Comparison of ENCODE assay signal across 8 mouse cellular contexts in genomic region chr2:32536086-32536633, GRCm38 (mm10). TPM values are rescaled to one million over a fixed set of nuclear protein-coding genes. Genes with fewer than 3 reads are reported as not detected.
DNase-seq lines count a peak whose midpoint lies in the region; ATAC-seq and TF ChIP-seq lines count a peak whose summit lies in the region.

No protein-coding gene starts in this region.

- 2% methylated on average over 14 of the region's 14 CpGs for WGBS in forebrain, embryonic 14.5 days

- no peak for ATAC-seq in forebrain, embryonic 14.5 days

- no peak for TF ChIP-seq CTCF in bone marrow macrophage, adult 2 months (IDR thresholded peaks at IDR 0.05; ENCODE audit: low read depth, low read length)
- TF ChIP-seq CTCF in testis, adult 2 months (IDR thresholded peaks at IDR 0.05; ENCODE audit: control insufficient read depth, insufficient read depth, insufficient replicate concordance, low read depth, low read length) = no peak

- H3K9ac ChIP-seq in forebrain, embryonic 14.5 days (ENCODE audit: low read length) = peak overlapping the region; percentile 91

- peak overlapping the region; percentile 75 for H3K4me2 ChIP-seq in forebrain, embryonic 14.5 days (ENCODE audit: low read length)

- no peaks in the 10 kb centered on the region for H3K9me3 ChIP-seq in forebrain, embryonic 14.5 days (replicated peaks; ENCODE audit: control insufficient read depth, low read length)

- peak; percentile 33 to 37 for DNase-seq in lung, adult 18-20 months
- no peak for DNase-seq in lung, postnatal 14 days
- peak; percentile 49 for DNase-seq in forebrain, embryonic 14.5 days (ENCODE audit: low spot score)
- DNase-seq in kidney, adult 8-10 months = peak; percentile 69 to 74
- DNase-seq in lung, postnatal 36 days = peak; percentile 30
- DNase-seq in layer of hippocampus, postnatal 36 days = no peak

- no peak for TF ChIP-seq POLR2A in bone marrow macrophage, adult 2 months (IDR thresholded peaks at IDR 0.05; ENCODE audit: borderline replicate concordance, low read depth, low read length)
- no peak for TF ChIP-seq POLR2A in testis, adult 2 months (IDR thresholded peaks at IDR 0.05; ENCODE audit: control insufficient read depth, low read depth, low read length)

- no peaks in the 10 kb centered on the region for H3K27me3 ChIP-seq in forebrain, embryonic 14.5 days (replicated peaks; ENCODE audit: control insufficient read depth, insufficient read depth, low read length)
- H3K27me3 ChIP-seq in testis, adult 2 months (ENCODE audit: control insufficient read depth, insufficient read depth, low read length) = no peaks in the 10 kb centered on the region

- H3K4me1 ChIP-seq in bone marrow macrophage, adult 2 months (ENCODE audit: control insufficient read depth, insufficient read depth, low read length) = peaks cover 22% of the 10 kb centered on the region
- peaks cover 47% of the 10 kb centered on the region for H3K4me1 ChIP-seq in forebrain, embryonic 14.5 days (ENCODE audit: control insufficient read depth, insufficient read depth, low read length)
- peaks cover 23% of the 10 kb centered on the region for H3K4me1 ChIP-seq in testis, adult 2 months (ENCODE audit: control insufficient read depth, insufficient read depth, low read length)

- H3K4me3 ChIP-seq in bone marrow macrophage, adult 2 months (ENCODE audit: insufficient read depth, low read length) = peak overlapping the region; percentile 89
- peak overlapping the region; percentile 86 for H3K4me3 ChIP-seq in forebrain, embryonic 14.5 days (ENCODE audit: low read depth, low read length)
- peak overlapping the region; percentile 90 for H3K4me3 ChIP-seq in testis, adult 2 months (ENCODE audit: control insufficient read depth, low read depth, low read length)

- H3K36me3 ChIP-seq in forebrain, embryonic 14.5 days (ENCODE audit: control insufficient read depth, insufficient read depth, low read length) = no peaks in the 10 kb centered on the region
- H3K36me3 ChIP-seq in testis, adult 2 months (ENCODE audit: control insufficient read depth, insufficient read depth, low read length) = no peaks in the 10 kb centered on the region

- H3K27ac ChIP-seq in bone marrow macrophage, adult 2 months (ENCODE audit: insufficient read depth, low read depth, low read length) = no peak overlapping the region
- H3K27ac ChIP-seq in forebrain, embryonic 14.5 days (ENCODE audit: low read depth, low read length) = 0 out of 2 replicates have a peak overlapping the region, but pooled peaks have one; percentile 18
- H3K27ac ChIP-seq in testis, adult 2 months (ENCODE audit: control insufficient read depth, insufficient read depth, low read depth, low read length) = peak overlapping the region; percentile 73

RNA-seq across cellular contexts. Expression of gene Fam102a, which starts 1.0 kb away (rescaled TPM):
- polyA plus RNA-seq in bone marrow macrophage, adult 2 months (2012; ENCODE audit: insufficient read depth, insufficient read length, missing spikeins) = 4.7 and 5.3 TPM in 2 replicates
- polyA plus RNA-seq in forebrain, embryonic 14.5 days (2014; fragmentation: Nextera tagmentation; extraction: Ambion mirVana) = 4.4 and 5.2 TPM in 2 replicates
- polyA plus RNA-seq in testis, adult 2 months (2012; rRNA removed) = 15.4 and 17.6 TPM in 2 replicates
- total RNA-seq in layer of hippocampus, postnatal 36 days (2021) = 10 to 100 TPM; 69.4 to 69.8 TPM

RNA-seq across cellular contexts. Expression of gene Dpm2, which starts 34.5 kb away (rescaled TPM):
- 55.6 and 68.0 TPM in 2 replicates for polyA plus RNA-seq in bone marrow macrophage, adult 2 months (2012; ENCODE audit: insufficient read depth, insufficient read length, missing spikeins)
- 143 and 152 TPM in 2 replicates for polyA plus RNA-seq in forebrain, embryonic 14.5 days (2014; fragmentation: Nextera tagmentation; extraction: Ambion mirVana)
- 100 and 110 TPM in 2 replicates for polyA plus RNA-seq in testis, adult 2 months (2012; rRNA removed)
- total RNA-seq in layer of hippocampus, postnatal 36 days (2021) = 10 to 100 TPM; 69.1 to 81.8 TPM

RNA-seq across cellular contexts. Expression of gene Pip5kl1, which starts 38.4 kb away (rescaled TPM):
- polyA plus RNA-seq in bone marrow macrophage, adult 2 months (2012; ENCODE audit: insufficient read depth, insufficient read length, missing spikeins) = not detected in 2 replicates
- 4.7 TPM in 2 replicates for polyA plus RNA-seq in forebrain, embryonic 14.5 days (2014; fragmentation: Nextera tagmentation; extraction: Ambion mirVana)
- 39.7 and 47.8 TPM in 2 replicates for polyA plus RNA-seq in testis, adult 2 months (2012; rRNA removed)
- 1 to 10 TPM; 2.9 to 3.8 TPM for total RNA-seq in layer of hippocampus, postnatal 36 days (2021)

RNA-seq across cellular contexts. Expression of gene 9430097D07Rik, which starts 39.3 kb away (rescaled TPM):
- not detected in 2 replicates for polyA plus RNA-seq in bone marrow macrophage, adult 2 months (2012; ENCODE audit: insufficient read depth, insufficient read length, missing spikeins)
- polyA plus RNA-seq in forebrain, embryonic 14.5 days (2014; fragmentation: Nextera tagmentation; extraction: Ambion mirVana) = 0.30 and 0.61 TPM in 2 replicates
- polyA plus RNA-seq in testis, adult 2 months (2012; rRNA removed) = 2.2 and 2.3 TPM in 2 replicates
- 1 to 10 TPM in 1 of 2 experiments, under 1 TPM in 1; 0.37 to 1.0 TPM for total RNA-seq in layer of hippocampus, postnatal 36 days (2021)

RNA-seq across cellular contexts. Expression of gene St6galnac4, which starts 50.7 kb away (rescaled TPM):
- polyA plus RNA-seq in bone marrow macrophage, adult 2 months (2012; ENCODE audit: insufficient read depth, insufficient read length, missing spikeins) = 22.0 and 26.9 TPM in 2 replicates
- 18.7 and 21.4 TPM in 2 replicates for polyA plus RNA-seq in forebrain, embryonic 14.5 days (2014; fragmentation: Nextera tagmentation; extraction: Ambion mirVana)
- 1.4 and 1.6 TPM in 2 replicates for polyA plus RNA-seq in testis, adult 2 months (2012; rRNA removed)
- total RNA-seq in layer of hippocampus, postnatal 36 days (2021) = 10 to 100 TPM; 35.6 to 41.2 TPM

Comparison
In these comparisons a context has a peak if more than half of its experiments do, and no peak if none do; other contexts are left out.
1. DNase-seq: peak in lung, adult 18-20 months (2 of 2), forebrain, embryonic 14.5 days (single experiment), kidney, adult 8-10 months (2 of 2) and lung, postnatal 36 days (single experiment); none in lung, postnatal 14 days (single experiment) and layer of hippocampus, postnatal 36 days (0 of 2).
2. Peak in every context shown above with its lines, with median percentiles within 50 percentile points of each other: H3K4me3 ChIP-seq.